Mouse (Mus musculus) layer of hippocampus, adult 18-20 months (tissue): ENCODE data around the gene Atp4b. TPM values are rescaled to one million over a fixed set of nuclear protein-coding genes. Genes with fewer than 3 reads are reported as not detected.
A peak's percentile ranks its signal among the peaks of the same experiment; 100 is the strongest.

Experiments
- DNase-seq, 2 experiments: peaks; one replicate each; pipeline ENCODE4 v3.0.0; 2022; ENCODE audit warnings: low spot score in 2 of 2
- long read RNA-seq: library from polyadenylated mRNA; stranded (forward); transcript quantifications from one replicate; pipeline ENCODE4 v2.0.0, GENCODE M21; 2021
- total RNA-seq, 2 experiments: library from RNA; stranded (reverse); gene quantifications; 2 replicates each; pipeline ENCODE4 v1.2.3; 2021

Atp4b gene
- not detected for total RNA-seq
- long read RNA-seq: 0 reads

- no peak for DNase-seq
Measured at GRCm38 (mm10) chr8:13396725-13397124, at the start of gene Atp4b. Gene Atp4b, minus strand, starts transcription at chr8:13396825.

GRCm38 (mm10) chr8:13442152-13442551 lies 45.5 kb upstream of the Atp4b start:
- no peak for DNase-seq

- DNase-seq: no peak
Measured at GRCm38 (mm10) chr8:13437531-13437930, 40.9 kb upstream of the Atp4b start.

- no peak for DNase-seq
Measured at GRCm38 (mm10) chr8:13436052-13436451, 39.4 kb upstream of the Atp4b start.

- no peak for DNase-seq
Measured at GRCm38 (mm10) chr8:13434889-13435288, 38.3 kb upstream of the Atp4b start, which contains the start of gene Tmem255b. Gene Tmem255b, plus strand, starts transcription at chr8:13435189.

GRCm38 (mm10) chr8:13433130-13433529 lies 36.5 kb upstream of the Atp4b start:
- no peak for DNase-seq

- DNase-seq: no peak
Measured at GRCm38 (mm10) chr8:13430866-13431265, 34.2 kb upstream of the Atp4b start.

- no peak for DNase-seq
Measured at GRCm38 (mm10) chr8:13430412-13430811, 33.8 kb upstream of the Atp4b start.

GRCm38 (mm10) chr8:13428156-13428555 lies 31.5 kb upstream of the Atp4b start:
- no peak for DNase-seq

- DNase-seq: no peak
Measured at GRCm38 (mm10) chr8:13427351-13427750, 30.7 kb upstream of the Atp4b start.

GRCm38 (mm10) chr8:13420970-13421369 lies 24.3 kb upstream of the Atp4b start:
- DNase-seq: no peak

- DNase-seq: no peak
Measured at GRCm38 (mm10) chr8:13419111-13419639, 22.6 kb upstream of the Atp4b start.

GRCm38 (mm10) chr8:13415879-13416278 lies 19.3 kb upstream of the Atp4b start:
- DNase-seq: peak in 1 of 2 experiments; percentile 20

- DNase-seq: no peak
Measured at GRCm38 (mm10) chr8:13413823-13414390, 17.3 kb upstream of the Atp4b start.

- peak in 1 of 2 experiments; percentile 59 for DNase-seq
Measured at GRCm38 (mm10) chr8:13412891-13413558, 16.4 kb upstream of the Atp4b start.

- DNase-seq: peak; percentile 47 to 81
Measured at GRCm38 (mm10) chr8:13411597-13411996, 15.0 kb upstream of the Atp4b start.

GRCm38 (mm10) chr8:13406011-13406410 lies 9.4 kb upstream of the Atp4b start:
- no peak for DNase-seq

- no peak for DNase-seq
Measured at GRCm38 (mm10) chr8:13404666-13405131, 8.1 kb upstream of the Atp4b start, which contains the start of gene Grk1. Gene Grk1, plus strand, starts transcription at chr8:13405081.

- no peak for DNase-seq
Measured at GRCm38 (mm10) chr8:13403517-13403916, 6.9 kb upstream of the Atp4b start.

- DNase-seq: no peak
Measured at GRCm38 (mm10) chr8:13393869-13394268, 2.8 kb downstream of the Atp4b start.

GRCm38 (mm10) chr8:13388744-13389143 lies 7.9 kb downstream of the Atp4b start:
- DNase-seq: no peak

- no peak for DNase-seq
Measured at GRCm38 (mm10) chr8:13387728-13388127, 8.9 kb downstream of the Atp4b start.
